Mouse (Mus musculus) CD8-positive naive resting alpha-beta T cell, adult 2 months (primary cell): ENCODE results near the gene Hnrnpm.
"Not testable (repeated sequence)": the region's sequence is repeated elsewhere in the genome, so short reads cannot be mapped to it uniquely, and the experiment has no call there.

Experiments
- DNase-seq, 2 experiments: peaks; one replicate each; pipeline ENCODE4 v3.0.0; 2022; ENCODE audit warnings: low read depth in 2 of 2, low spot score in 2 of 2

Gene Hnrnpm

DNA sequence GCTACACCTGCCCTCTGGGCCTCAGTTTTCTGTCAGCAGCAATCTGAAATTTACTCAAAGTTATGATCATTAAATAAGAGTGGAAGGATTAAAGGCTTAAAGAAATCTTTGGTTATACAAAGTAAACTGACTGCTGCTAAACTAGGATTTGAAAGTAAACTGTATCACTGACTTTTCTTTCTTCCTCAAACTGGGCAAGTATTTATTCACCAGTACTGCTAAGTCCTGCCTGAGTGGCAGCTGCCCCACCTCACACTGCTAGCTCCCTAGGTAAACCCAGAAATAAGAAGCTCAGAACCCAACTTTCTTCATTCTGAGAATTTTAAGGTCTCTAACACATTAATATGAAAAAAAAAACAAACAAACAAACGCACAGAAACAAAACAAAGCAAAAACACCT is 12.8 kb downstream of the Hnrnpm start:
- DNase-seq = no peak

DNA sequence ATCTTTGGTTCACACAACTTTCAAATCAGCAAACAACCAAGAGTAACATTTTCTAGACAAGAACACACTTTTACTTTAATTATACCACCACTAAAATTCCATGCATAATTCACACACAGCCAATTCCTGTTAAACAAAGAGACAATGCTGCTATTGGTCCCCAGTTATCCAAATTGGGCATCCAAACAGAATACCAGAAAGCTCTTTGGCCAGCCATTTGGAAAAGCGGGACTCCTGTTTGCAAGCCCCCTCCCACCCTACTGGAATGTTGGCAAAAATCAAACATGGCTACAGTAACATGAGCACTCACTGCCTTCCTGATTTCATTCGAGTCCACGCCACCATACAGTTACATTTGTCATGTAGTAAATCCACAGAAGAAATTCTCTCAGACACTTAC is 17.0 kb downstream of the Hnrnpm start:
- DNase-seq = no peak

DNA sequence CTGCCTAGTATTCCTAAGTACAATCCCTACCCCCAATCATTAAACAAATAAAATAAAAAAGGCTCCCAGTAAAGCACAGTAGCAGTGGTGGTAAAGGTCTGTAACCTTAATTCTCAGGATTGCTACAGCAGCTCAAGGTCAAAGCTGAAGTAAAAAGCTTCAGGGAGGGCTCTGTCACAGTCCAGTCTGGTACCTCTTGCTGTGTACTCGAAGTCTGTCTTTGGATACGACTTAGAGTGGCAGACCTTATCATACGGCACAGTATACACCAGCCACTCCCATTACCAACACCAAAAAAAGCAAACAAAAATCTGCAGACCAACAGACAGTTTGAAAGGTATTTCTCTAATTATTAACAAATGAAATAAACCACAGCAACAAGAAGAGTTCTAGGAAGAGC is 19.8 kb downstream of the Hnrnpm start:
- no peak for DNase-seq

DNA sequence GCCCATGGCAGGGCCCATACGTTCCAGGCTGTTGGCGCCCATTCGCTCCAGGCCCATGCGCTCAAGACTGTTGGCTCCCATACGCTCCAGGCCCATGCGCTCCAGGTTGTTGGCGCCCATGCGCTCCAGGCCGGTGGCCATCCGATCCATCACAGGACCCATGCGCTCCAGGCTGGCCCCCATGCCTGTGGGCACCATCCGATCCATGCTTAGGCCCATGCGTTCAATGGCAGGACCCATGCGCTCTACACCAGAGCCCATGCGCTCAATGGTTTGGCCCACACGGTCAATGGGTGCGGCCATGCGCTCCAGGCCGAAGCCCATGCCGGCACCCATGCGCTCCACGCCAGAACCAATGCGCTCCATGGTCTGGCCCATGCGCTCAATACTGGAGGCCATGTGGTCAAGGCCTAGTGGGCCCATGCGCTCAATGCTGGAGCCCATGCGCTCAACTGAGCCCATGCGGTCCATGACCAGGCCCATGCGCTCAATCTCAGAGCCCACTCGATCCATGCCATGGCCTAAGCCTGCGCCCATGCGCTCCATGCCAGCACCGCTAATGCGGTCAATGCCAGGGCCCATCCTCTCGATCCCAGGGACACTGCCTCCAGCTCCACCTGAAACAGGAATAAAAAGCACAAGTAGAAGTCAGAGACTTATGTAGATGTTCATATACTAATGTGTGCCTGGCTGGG is 36.7 kb downstream of the Hnrnpm start:
- no peak for DNase-seq

DNA sequence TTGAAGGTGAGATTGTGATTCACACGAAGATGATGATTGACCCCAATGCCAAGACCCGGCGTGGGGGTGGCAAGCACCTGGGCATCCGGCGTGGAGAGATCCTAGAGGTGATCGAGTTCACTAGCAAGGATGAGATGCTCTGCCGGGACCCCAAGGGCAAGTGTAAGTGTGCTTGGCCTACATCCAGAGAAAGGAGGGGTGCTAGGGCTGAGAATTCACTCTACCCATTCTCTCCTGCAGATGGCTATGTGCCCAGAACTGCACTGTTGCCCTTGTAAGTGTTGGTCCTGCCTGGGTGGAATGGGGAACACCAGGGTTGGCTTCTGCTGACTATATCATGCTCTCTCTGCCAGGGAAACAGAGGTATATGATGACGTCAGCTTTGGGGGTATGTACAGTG is 41.6 kb downstream of the Hnrnpm start:
- DNase-seq = no peak

DNA sequence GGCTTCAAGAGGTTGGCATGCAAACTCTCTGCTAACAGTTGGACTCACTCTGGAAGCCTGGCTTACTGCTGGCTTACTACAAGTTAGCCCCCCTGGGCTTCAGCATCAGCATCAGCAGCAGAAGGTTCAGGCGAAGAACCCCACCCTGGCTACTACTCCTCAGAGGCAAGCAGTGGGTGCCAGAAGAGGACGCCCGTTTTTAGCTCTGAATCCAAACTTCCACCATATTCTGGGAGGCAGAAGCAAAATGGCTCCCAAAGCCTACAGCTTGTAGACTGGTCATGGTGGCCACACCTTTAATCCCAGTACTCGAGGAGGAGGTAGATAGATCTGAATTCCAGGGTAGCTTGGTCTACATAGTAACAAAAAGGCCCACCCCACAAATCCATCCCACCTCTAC is 42.6 kb downstream of the Hnrnpm start:
- no peak for DNase-seq

DNA sequence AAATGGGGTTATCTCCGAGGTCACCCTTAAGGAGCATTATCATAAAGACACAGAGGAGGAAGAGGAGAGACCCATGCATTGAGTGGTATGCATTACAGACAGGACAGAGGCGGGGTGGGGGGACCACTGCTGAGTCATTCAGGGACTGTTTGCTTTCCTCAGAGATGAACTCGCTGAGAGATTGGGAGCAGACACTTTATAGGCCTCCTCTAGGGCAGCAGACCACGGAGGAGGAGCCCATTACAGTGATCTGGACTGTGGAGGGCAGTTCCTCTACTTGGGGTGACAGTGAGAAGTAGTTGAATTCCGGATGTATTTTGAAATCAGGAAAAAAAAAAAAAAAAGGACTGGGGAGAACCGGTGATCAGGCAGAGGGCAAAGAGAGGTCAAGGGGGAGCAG is 46.9 kb downstream of the Hnrnpm start:
- no peak for DNase-seq

DNA sequence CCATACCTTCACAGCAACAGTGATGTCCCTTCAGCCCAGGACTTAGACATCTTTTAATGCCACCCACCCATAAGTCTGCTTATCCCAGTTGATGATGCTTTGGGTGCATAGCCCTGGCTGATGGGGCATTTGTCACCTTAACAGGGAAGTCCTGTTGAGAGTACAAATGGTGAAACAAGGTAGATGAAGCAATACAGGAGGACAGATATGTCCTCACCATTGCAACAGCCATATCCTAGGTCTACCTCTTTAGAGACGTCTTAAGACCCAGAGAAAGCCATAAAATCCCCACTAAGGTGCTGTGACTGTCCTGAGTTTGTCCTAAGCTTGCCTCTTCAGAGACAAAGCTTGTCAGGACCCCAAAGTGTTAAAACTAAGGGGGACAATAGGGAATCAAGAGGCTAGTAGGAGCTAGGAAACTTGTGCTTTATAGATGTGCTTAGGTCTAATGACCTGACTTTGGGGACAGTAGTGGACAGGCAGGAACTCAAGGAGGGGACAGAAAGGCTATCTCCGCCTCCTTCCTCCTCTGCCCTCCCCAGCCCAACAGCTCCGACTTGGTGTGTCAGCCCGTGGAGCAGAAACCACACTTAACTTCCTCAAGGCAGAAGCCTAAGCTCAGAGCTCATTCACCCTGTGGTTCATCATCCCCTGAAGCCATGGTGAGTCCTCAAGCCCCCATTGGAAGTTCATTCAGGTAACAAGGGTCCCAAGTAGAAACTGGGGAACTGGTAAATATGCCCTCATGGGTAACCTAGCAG is 49.0 kb downstream of the Hnrnpm start, which contains the start of gene Pram1:
TSS of gene Pram1 (plus strand) at position 541 of the 761 bp plus-strand sequence.
- no peak for DNase-seq

DNA sequence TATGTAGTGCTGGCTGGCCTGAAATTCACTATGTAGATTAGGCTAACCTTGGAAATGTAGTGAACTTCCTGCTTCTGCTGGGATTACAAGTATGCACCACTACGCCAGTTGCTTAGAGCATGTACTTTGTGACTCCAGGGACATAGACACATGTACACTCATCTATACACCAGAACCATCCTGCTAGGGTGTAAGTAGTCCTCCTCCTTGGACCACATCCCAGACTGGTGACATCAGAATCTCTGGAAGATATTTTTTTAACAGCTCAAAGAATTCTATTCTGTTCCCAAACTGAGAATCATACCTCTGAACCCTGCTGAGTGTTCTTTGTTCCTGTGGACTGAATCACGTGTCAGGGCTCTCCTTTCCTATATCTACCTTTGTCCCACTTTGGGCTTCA is 49.6 kb downstream of the Hnrnpm start:
- DNase-seq = no peak

DNA sequence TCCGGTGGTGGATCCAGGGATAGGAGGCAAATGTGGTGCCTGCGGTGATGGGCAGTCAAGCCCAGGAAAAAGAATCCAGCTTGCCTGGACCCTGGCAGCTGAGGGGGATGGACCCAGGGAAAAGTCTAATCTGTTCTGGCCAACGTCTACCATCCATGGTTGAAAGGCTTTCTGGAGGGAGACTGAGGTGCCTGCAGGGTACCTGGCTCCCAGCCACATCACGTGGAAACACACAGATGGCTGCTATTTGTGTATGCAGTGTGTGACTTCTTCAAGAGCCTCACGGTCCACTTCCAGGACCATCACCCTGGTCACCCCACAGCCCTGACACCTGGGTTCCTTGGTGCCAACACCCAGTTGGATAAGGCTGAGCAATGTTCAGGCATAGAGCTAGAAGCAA is 54.9 kb downstream of the Hnrnpm start:
- no peak for DNase-seq

DNA sequence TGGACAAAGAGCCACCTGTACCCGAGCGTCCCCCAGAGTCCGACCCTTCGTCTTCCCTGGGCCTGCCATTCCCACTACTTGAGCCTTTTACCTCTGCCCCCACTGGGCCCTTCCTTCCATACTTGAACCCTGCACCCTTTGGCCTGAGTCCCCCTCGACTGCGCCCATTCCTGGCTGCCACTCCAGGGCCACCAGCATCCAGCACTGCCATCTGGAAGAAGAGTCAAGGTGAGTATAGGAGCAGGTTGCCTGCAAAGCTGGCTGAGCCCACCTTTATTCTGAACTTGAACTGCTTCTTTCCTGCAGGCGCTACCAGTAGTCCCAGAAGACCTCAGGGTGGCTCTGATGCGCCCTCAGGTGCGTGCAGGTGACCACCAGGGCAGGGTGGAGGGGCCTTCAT is 55.4 kb downstream of the Hnrnpm start:
- no peak for DNase-seq

DNA sequence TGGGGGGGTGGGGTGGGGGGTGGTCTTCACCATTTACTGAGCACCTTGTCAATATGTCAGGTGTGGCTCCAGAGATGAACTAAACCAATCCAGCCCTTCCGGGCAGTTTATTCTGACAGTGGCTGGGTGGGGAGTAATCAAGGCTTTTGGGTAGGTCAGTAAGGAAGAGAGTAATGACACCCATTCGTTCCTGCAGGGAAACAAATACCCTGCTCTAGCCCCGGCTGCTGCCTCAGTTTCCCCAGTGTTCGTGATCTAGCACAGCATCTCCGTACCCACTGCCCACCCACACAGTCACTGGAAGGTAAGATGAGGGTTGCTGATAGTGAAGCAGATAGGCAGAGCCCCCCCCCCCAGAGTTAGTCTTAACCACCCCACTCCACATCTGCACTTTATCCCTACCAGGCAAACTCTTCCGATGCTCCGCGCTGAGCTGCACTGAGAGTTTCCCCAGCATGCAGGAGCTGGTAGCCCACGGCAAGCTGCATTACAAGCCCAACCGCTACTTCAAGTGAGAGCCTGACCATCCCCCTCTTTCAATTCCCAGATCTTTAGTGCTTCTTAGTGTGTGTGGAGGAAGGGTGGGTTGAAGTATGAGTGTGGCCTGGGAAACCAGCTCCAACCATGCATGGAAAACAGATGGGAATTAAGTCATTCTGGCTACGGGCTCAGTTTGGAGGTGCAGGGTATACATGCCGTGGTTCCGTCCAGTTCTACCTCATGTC is 56.3 kb downstream of the Hnrnpm start:
- DNase-seq = no peak

DNA sequence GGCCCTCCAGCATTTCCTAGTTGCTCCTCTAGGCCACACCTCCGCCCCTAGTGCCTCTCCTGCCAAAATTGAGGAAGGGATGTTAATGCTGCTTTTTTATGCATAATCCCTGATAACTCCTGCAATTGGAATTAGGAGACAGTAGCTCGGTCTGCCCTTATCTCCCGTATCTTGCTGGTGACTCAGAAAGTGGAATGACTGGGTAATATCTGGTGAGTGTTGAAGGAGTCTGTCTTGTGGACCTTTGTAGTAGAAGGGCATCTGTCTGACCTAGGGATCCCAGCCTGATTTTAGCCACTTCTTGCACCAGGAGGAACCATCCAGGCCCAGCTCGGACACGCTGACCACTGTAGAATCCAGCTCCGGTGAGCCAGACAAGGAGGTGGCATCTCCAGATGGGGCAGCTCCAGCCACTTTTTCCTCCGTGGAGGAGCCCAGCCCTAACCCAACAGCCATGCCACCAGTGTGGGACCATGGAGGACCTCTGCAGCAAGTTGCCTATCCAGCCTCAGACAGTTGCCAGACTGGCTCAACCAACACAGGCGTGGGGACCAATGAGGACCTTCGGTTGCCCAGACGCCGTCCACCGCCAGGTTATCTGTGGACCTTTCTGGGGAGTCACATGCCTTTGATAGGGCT is 57.1 kb downstream of the Hnrnpm start:
- no peak for DNase-seq

GRCm38 (mm10) chr17:33628621-33629486 is 57.8 kb downstream of the Hnrnpm start, which contains the start of gene Zfp414:
Gene Zfp414 (plus strand): TSS chr17:33629090.
- DNase-seq = peak; percentile 86 to 93

- DNase-seq = no peak
These were observed 59.4 kb downstream of the Hnrnpm start for GRCm38 (mm10) chr17:33627281-33627680.

DNA sequence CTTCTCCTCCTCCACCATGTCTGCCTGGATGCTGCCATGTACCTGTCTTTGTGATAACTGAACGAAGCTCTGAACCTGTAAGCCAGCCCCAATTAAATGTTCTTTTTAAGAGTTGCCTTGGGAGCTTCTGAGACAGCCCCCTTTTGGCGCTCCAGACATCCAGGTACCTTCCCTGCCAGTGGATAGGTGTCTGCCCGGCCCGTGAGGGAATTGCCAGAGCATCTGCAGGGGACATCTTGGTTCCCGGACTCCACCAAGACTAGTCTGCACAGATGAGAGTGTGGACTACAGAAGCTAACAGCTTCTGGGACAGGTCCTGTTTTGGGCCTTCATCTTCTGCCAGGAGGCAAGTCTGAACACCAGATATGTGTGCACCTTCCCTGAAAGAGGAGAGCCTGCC is 72.9 kb downstream of the Hnrnpm start:
- not testable (repeated sequence) for DNase-seq

DNA sequence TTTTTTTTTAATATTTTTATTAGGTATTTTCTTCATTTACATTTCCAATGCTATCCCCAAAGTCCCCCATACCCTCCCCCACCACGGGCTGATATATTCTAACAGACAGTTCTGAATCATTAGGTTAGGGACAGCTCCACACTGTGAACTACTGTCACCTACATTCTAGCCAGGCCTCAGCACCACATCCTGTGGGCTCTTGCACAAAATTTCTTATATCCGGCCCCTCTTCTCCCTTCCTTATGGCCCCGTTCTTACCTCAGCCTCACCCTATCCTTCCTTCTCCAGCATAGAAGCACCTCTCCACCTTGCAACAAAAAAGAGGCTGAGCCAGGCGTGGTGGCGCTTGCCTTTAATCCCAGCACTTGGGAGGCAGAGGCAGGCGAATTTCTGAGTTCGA is 76.1 kb downstream of the Hnrnpm start:
- DNase-seq = no peak

DNA sequence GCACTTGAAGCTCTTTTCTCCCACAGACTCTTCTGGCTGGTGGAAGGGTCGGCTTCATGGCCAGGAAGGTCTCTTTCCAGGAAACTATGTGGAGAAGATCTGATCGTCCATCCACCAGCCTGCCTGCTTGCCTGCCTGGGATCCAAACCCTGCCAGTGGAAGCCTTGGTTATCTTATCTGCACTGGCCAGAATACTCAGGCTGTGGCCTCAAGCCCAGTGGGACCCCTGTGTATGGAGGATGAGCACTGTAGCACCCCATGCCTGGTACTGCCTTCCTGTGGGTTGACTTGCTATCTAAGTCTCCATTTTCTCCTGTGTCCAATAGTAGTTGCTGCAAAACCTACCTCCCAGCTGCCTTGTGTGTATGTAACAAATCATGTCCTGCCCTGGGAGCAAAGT is 79.4 kb downstream of the Hnrnpm start:
- no peak for DNase-seq

GRCm38 (mm10) chr17:33601947-33602346 is 84.7 kb downstream of the Hnrnpm start:
- DNase-seq = no peak

DNA sequence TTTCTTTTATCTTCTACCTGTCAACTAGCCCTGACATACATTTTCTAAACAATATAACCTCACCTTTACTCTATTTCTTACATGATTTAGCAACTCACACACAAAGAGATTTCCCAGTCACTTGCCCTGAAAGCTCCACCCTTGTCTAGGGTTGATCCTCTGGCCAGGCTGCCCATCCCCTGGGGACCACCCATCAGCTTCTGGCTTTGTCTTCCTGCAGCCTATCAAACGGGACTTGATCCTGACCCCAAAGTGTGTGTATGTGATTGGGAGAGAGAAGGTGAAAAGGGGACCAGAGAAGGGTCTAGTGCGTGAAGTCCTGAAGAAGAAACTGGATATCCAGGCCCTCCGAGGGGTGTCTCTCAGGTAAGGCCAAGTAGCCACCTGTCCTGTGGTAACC is 85.8 kb downstream of the Hnrnpm start:
- no peak for DNase-seq
